Mouse (Mus musculus): ENCODE data around the gene D3Ertd254e. TPM values are rescaled to one million over a fixed set of nuclear protein-coding genes. Genes with fewer than 3 reads are reported as not detected.

The D3Ertd254e gene
- polyA plus RNA-seq, 1 experiment from 2014 or later, result 17.8 TPM

GRCm38 (mm10) chr3:36155268-36155667, 4.5 kb downstream of the D3Ertd254e start:
- ATAC-seq (ENCODE audit: low FRiP score) (no peak), DNase-seq (ENCODE audit: low spot score) (no peak)
- Histone ChIP-seq H3K4me1 (replicated peaks; ENCODE audit: control insufficient read depth, insufficient read depth, low read length) (peaks cover 20% of the 10 kb centered on the region), H3K36me3 (replicated peaks; ENCODE audit: control insufficient read depth, insufficient read depth) (peaks cover 11% of the 10 kb centered on the region), H3K9ac (no peak overlapping the region), H3K27ac (no peak overlapping the region), H3K27me3 (ENCODE audit: control insufficient read depth, insufficient read depth, low read length) (no peaks in the 10 kb centered on the region), H3K9me3 (ENCODE audit: control insufficient read depth, low read length) (no peaks in the 10 kb centered on the region), H3K4me2 (replicated peaks) (no peak overlapping the region), H3K4me3 (replicated peaks; ENCODE audit: low read length) (no peak overlapping the region)
- 24% methylated on average over 5 of the region's 5 CpGs for WGBS

GRCm38 (mm10) chr3:36170670-36171210, 19.9 kb downstream of the D3Ertd254e start:
- no peak overlapping the region for H3K4me2 ChIP-seq (replicated peaks)
- no peak overlapping the region for H3K4me3 ChIP-seq (replicated peaks; ENCODE audit: low read length)
- WGBS, result 94% methylated on average over 1 of the region's 1 CpGs
- H3K27ac ChIP-seq, result no peak overlapping the region
- no peaks in the 10 kb centered on the region for H3K9me3 ChIP-seq (ENCODE audit: control insufficient read depth, low read length)
- peaks cover 33% of the 10 kb centered on the region for H3K36me3 ChIP-seq (replicated peaks; ENCODE audit: control insufficient read depth, insufficient read depth)
- H3K27me3 ChIP-seq (ENCODE audit: control insufficient read depth, insufficient read depth, low read length), result no peaks in the 10 kb centered on the region
- ATAC-seq (ENCODE audit: low FRiP score) (no peak), DNase-seq (ENCODE audit: low spot score) (no peak)
- no peak overlapping the region for H3K9ac ChIP-seq
- no peaks in the 10 kb centered on the region for H3K4me1 ChIP-seq (replicated peaks; ENCODE audit: control insufficient read depth, insufficient read depth, low read length)

GRCm38 (mm10) chr3:36171348-36171747, 20.5 kb downstream of the D3Ertd254e start:
- Histone ChIP-seq H3K27me3 (ENCODE audit: control insufficient read depth, insufficient read depth, low read length) (no peaks in the 10 kb centered on the region), H3K9ac (no peak overlapping the region), H3K4me1 (replicated peaks; ENCODE audit: control insufficient read depth, insufficient read depth, low read length) (no peaks in the 10 kb centered on the region), H3K36me3 (replicated peaks; ENCODE audit: control insufficient read depth, insufficient read depth) (peaks cover 27% of the 10 kb centered on the region), H3K4me3 (replicated peaks; ENCODE audit: low read length) (no peak overlapping the region), H3K4me2 (replicated peaks) (no peak overlapping the region), H3K27ac (no peak overlapping the region), H3K9me3 (ENCODE audit: control insufficient read depth, low read length) (no peaks in the 10 kb centered on the region)
- ATAC-seq (ENCODE audit: low FRiP score) (no peak), DNase-seq (ENCODE audit: low spot score) (no peak)
- WGBS, result 97% methylated on average over 1 of the region's 1 CpGs

- H3K36me3 ChIP-seq (replicated peaks; ENCODE audit: control insufficient read depth, insufficient read depth), result peaks cover 7% of the 10 kb centered on the region; the same call in 1 of the 2 replicates
- H3K4me1 ChIP-seq (replicated peaks; ENCODE audit: control insufficient read depth, insufficient read depth, low read length), result no peaks in the 10 kb centered on the region
- ATAC-seq (ENCODE audit: low FRiP score) (no peak), DNase-seq (ENCODE audit: low spot score) (no peak)
- H3K4me3 ChIP-seq (replicated peaks; ENCODE audit: low read length), result no peak overlapping the region
- H3K27me3 ChIP-seq (ENCODE audit: control insufficient read depth, insufficient read depth, low read length), result no peaks in the 10 kb centered on the region
- H3K27ac ChIP-seq, result no peak overlapping the region
- no peaks in the 10 kb centered on the region for H3K9me3 ChIP-seq (ENCODE audit: control insufficient read depth, low read length)
- H3K9ac ChIP-seq, result no peak overlapping the region
- no peak overlapping the region for H3K4me2 ChIP-seq (replicated peaks)
- 93% methylated on average over 2 of the region's 2 CpGs for WGBS
These were observed 22.9 kb downstream of the D3Ertd254e start for GRCm38 (mm10) chr3:36173761-36174160.

GRCm38 (mm10) chr3:36181519-36181918, 30.7 kb downstream of the D3Ertd254e start:
- H3K4me3 ChIP-seq (replicated peaks; ENCODE audit: low read length), result no peak overlapping the region
- no peaks in the 10 kb centered on the region for H3K9me3 ChIP-seq (ENCODE audit: control insufficient read depth, low read length)
- H3K9ac ChIP-seq, result no peak overlapping the region
- no peak overlapping the region for H3K27ac ChIP-seq
- ATAC-seq (ENCODE audit: low FRiP score) (no peak), DNase-seq (ENCODE audit: low spot score) (peak; percentile 78)
- 7% methylated on average over 4 of the region's 4 CpGs for WGBS
- H3K4me2 ChIP-seq (replicated peaks), result no peak overlapping the region
- H3K4me1 ChIP-seq (replicated peaks; ENCODE audit: control insufficient read depth, insufficient read depth, low read length), result no peaks in the 10 kb centered on the region
- H3K27me3 ChIP-seq (ENCODE audit: control insufficient read depth, insufficient read depth, low read length), result no peaks in the 10 kb centered on the region
- H3K36me3 ChIP-seq (replicated peaks; ENCODE audit: control insufficient read depth, insufficient read depth), result no peaks in the 10 kb centered on the region

DNA sequence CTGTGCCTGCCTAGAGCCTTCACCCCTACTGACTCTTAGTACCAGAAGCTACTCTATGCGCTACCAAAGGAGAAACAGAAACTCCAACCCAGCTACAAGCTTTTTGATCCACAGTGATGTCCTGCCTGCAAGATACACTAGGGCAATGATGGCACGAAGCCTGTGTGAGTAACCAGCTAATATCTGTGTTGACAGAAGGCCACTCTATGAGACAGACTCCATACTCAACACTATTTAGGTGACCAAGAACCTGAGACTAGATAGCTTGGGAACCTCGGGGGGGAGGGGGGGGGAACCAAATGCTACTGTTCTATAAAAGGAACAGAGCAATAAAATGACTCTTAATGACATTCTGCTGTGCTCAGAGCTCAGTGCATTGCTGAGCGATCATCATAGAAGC, 35.7 kb downstream of the D3Ertd254e start:
- Histone ChIP-seq H3K4me2 (replicated peaks) (no peak overlapping the region), H3K4me3 (replicated peaks; ENCODE audit: low read length) (no peak overlapping the region), H3K9ac (no peak overlapping the region), H3K36me3 (replicated peaks; ENCODE audit: control insufficient read depth, insufficient read depth) (no peaks in the 10 kb centered on the region), H3K4me1 (replicated peaks; ENCODE audit: control insufficient read depth, insufficient read depth, low read length) (no peaks in the 10 kb centered on the region), H3K27ac (no peak overlapping the region), H3K27me3 (ENCODE audit: control insufficient read depth, insufficient read depth, low read length) (no peaks in the 10 kb centered on the region), H3K9me3 (ENCODE audit: control insufficient read depth, low read length) (no peaks in the 10 kb centered on the region)
- ATAC-seq (ENCODE audit: low FRiP score) (no peak), DNase-seq (ENCODE audit: low spot score) (no peak)
- 88% methylated on average over 4 of the region's 4 CpGs for WGBS

GRCm38 (mm10) chr3:36189243-36189642, 38.4 kb downstream of the D3Ertd254e start:
- Histone ChIP-seq H3K9me3 (ENCODE audit: control insufficient read depth, low read length) (no peaks in the 10 kb centered on the region), H3K9ac (no peak overlapping the region), H3K36me3 (replicated peaks; ENCODE audit: control insufficient read depth, insufficient read depth) (no peaks in the 10 kb centered on the region), H3K27me3 (ENCODE audit: control insufficient read depth, insufficient read depth, low read length) (no peaks in the 10 kb centered on the region), H3K4me1 (replicated peaks; ENCODE audit: control insufficient read depth, insufficient read depth, low read length) (no peaks in the 10 kb centered on the region), H3K27ac (no peak overlapping the region), H3K4me2 (replicated peaks) (no peak overlapping the region), H3K4me3 (replicated peaks; ENCODE audit: low read length) (no peak overlapping the region)
- DNase-seq (ENCODE audit: low spot score) (no peak), ATAC-seq (ENCODE audit: low FRiP score) (no peak)
- WGBS, result 93% methylated on average over 8 of the region's 8 CpGs

- H3K4me1 ChIP-seq (replicated peaks; ENCODE audit: control insufficient read depth, insufficient read depth, low read length), result no peaks in the 10 kb centered on the region
- H3K9me3 ChIP-seq (ENCODE audit: control insufficient read depth, low read length), result no peaks in the 10 kb centered on the region
- no peak overlapping the region for H3K4me3 ChIP-seq (replicated peaks; ENCODE audit: low read length)
- H3K36me3 ChIP-seq (replicated peaks; ENCODE audit: control insufficient read depth, insufficient read depth), result no peaks in the 10 kb centered on the region
- WGBS, result 67% methylated on average over 5 of the region's 5 CpGs
- H3K9ac ChIP-seq, result no peak overlapping the region
- no peak overlapping the region for H3K4me2 ChIP-seq (replicated peaks)
- DNase-seq (ENCODE audit: low spot score), result no peak
- ATAC-seq (ENCODE audit: low FRiP score), result no peak
- H3K27me3 ChIP-seq (ENCODE audit: control insufficient read depth, insufficient read depth, low read length), result no peaks in the 10 kb centered on the region
- H3K27ac ChIP-seq, result no peak overlapping the region
These were observed 50.3 kb downstream of the D3Ertd254e start for GRCm38 (mm10) chr3:36201098-36201497.

DNA sequence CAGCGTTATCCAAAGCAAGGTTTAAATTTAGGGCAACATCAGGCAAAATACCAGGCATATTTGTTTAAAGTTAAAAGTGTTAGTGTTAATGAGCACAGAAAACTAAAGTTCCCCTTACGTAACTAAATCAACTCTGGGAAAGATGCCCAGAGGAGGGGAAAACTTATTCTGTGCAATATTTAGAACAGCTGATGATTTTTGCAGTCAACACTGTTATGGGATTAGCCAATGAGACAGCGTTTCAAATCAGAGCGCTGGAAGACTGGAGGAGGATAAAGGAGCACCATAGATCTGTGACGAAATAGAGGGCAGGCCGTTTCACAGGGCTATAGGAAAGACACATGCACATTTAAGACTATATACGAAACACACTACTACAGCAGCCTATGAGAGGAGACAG, 52.1 kb downstream of the D3Ertd254e start:
- Histone ChIP-seq H3K4me1 (replicated peaks; ENCODE audit: control insufficient read depth, insufficient read depth, low read length) (no peaks in the 10 kb centered on the region), H3K27me3 (ENCODE audit: control insufficient read depth, insufficient read depth, low read length) (no peaks in the 10 kb centered on the region), H3K36me3 (replicated peaks; ENCODE audit: control insufficient read depth, insufficient read depth) (no peaks in the 10 kb centered on the region), H3K4me2 (replicated peaks) (no peak overlapping the region), H3K9me3 (ENCODE audit: control insufficient read depth, low read length) (no peaks in the 10 kb centered on the region), H3K27ac (no peak overlapping the region), H3K9ac (no peak overlapping the region), H3K4me3 (replicated peaks; ENCODE audit: low read length) (no peak overlapping the region)
- 81% methylated on average over 7 of the region's 7 CpGs for WGBS
- DNase-seq (ENCODE audit: low spot score), result no peak
- ATAC-seq (ENCODE audit: low FRiP score), result no peak
